Mouse (Mus musculus) monocyte, adult 5-6 weeks (primary cell): ENCODE measurements around the gene Vegfa. TPM values are rescaled to one million over a fixed set of nuclear protein-coding genes. Genes with fewer than 3 reads are reported as not detected.

ENCODE experiments used
- ATAC-seq: fragments of 153-309, 156-312 bp; replicated peaks from 2 replicates; pipeline ENCODE4 v1.8.0; 2017; ENCODE audit warnings: mild to moderate bottlenecking; ENCODE audit not compliant: low TSS enrichment, insufficient number of reproducible peaks, severe bottlenecking, poor library complexity, low FRiP score
- total RNA-seq: library from RNA; stranded (forward); fragments of 200-1000, 200-491, 200-594 nt; gene quantifications from 3 replicates; pipeline ENCODE4 v1.2.3, GENCODE M21; 2017

The Vegfa gene
- total RNA-seq, 1 experiment from 2014 or later = 24.3 TPM

DNA sequence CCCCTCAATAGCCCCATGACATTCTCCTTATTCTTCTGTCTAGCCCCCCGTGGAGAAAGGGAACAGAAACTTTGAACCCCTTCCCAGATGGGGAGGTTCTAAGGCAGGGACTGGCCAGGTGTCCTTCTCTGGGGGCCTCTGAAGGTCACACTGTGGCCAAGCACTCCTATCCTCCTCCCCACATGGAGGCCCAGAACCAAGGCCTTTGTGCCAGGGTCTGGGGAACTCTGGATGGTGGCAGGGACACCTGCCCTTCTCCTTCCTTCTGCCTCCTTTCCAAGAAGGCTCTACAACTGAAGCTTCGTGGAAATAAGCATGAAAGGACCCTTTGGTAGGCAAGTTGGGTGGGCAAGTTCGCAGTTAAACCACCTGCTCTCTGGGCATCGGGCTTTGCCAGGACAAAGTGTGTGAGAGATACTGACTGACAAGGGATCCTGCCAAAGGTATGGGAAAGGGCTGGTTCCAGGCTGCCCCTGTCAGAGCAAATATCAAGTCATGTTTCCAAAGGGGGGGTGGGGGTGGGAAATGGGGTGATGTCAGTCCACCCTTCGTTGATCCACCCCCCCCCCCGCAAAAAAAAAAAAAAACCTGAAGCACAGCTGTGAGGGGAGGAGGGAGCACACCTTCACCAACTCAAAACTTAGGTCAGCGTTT lies 2.5 kb downstream of the Vegfa start:
- ATAC-seq = no peak

- ATAC-seq = no peak
Observed at GRCm38 (mm10) chr17:46029052-46029553, 3.1 kb downstream of the Vegfa start.

- ATAC-seq = no peak
Observed at GRCm38 (mm10) chr17:46028210-46029051, 3.7 kb downstream of the Vegfa start.

- ATAC-seq = no peak
Observed at GRCm38 (mm10) chr17:46027066-46027917, 4.9 kb downstream of the Vegfa start.

GRCm38 (mm10) chr17:46025927-46026668 lies 6.1 kb downstream of the Vegfa start:
- ATAC-seq = no peak

DNA sequence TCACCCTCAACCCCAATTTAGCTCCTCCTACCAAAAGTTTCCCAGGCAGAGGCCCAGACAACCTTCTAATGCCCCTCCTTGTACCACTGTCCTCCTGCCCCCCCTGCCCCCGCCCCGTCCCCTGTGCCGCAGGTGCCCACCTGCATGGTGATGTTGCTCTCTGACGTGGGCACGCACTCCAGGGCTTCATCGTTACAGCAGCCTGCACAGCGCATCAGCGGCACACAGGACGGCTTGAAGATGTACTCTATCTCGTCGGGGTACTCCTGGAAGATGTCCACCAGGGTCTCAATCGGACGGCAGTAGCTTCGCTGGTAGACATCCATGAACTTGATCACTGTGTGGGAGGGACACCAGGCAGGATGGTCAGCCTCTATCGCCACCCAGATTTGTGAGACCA lies 7.0 kb downstream of the Vegfa start:
- no peak for ATAC-seq

DNA sequence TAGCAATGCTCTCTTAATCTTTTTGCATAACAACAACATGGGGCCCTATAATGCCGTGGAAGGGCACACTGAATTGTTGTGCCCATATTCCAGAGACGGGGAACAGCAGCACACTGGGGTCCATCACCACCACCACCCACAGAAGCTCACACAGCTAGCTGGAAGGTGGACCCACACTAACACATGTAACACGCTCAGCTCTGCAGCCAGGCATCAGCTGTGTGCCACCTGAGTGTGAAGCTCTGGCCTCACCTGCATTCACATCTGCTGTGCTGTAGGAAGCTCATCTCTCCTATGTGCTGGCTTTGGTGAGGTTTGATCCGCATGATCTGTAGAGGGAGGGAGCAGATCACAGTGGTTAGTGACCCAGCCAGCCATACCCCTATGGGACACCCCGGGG lies 8.0 kb downstream of the Vegfa start:
- ATAC-seq = no peak

DNA sequence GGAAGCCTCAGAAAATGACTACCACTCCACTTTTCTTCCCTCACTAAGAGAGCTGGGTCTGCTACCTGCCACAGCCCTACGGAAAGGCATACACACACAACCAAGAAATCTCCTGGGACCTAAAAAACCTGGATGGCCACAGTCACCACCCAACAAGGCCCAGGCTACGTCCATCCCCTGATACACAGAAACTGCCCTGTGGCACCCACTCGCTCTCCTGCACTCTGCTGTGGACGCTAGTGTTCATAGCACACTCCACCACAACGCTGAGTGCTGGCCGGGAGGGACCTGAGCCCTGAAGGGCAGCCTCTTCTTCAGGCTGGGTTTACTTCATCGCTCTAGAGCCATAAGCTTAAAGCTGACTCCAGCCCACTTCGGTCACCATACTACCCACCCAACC lies 8.6 kb downstream of the Vegfa start:
- ATAC-seq = no peak

DNA sequence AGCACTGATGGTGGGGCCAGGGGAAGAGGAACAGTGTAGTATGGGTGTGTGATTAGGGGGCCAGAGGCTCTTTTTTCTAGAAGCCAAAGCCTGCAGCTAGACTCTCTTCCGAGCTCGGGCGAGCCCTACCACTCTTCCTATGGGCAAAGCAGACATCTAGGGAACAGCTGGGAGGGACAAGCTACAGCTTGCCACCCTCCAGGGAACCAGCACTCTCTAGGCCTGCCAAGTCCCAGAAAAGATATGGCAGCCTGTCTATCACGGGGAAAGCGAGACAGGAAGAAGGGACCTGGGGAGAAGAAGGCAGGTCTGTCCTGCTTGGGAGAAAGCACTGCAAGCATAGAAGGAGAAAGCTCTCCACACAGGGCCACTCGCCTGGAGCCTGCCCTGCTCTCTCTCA lies 9.2 kb downstream of the Vegfa start:
- ATAC-seq = no peak

DNA sequence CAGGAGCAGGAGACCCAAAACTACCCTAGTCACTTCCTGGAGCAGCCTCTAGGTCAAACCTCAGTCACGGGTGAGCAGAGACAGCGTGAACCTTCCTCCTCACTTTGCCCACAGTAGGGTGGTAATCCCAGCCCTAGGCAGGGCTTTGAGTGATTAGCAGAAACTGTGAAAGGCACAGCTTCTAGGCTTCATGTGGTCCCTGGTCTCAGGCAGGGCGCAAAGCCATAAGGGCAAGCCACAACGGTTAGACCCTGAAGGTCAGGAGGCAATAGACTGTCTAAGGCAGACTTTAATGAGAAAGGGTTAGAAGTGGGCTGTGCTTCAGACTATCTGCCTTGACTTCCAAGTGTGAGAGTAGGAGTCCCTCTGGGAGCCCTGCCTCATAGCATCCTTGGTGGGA lies 9.7 kb downstream of the Vegfa start:
- ATAC-seq = no peak

DNA sequence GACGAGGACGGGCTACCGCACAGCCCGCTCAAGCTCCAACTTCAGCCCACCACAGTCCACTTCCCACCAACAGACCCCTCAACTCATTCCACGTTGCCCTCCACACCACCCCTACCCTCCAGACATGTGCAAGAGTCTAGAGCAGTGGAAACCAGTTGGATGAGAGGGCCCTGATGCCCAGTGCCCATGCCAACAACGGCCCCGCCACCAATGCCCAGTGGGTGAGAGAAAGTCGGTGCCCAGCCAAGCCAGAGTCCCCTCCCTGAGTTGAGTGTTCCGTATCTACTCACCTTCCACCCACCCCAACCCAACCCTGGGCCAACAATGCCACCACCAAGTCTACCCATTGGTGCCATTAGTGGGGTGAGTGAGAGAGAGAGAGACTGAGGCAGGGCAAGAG lies 10.4 kb downstream of the Vegfa start:
- no peak for ATAC-seq

DNA sequence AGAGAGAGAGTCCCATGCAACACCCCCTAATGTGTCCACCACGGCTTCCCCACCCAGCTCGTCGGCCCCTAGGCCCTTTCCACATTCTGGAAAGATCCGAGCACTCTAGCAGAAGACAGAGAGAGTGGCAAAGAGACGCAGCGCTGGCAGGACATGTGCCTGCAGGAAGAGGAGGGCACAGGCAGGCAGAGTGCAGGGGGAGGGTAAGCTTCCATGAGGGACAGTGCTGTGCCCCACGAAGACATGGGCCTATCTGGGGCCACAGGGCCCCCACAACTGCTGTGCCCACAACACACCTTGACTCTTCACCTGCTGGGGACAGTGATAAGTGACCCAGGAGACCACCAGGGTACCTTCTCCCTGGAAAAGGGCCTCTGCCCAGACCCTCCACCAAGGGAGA lies 11.0 kb downstream of the Vegfa start:
- no peak for ATAC-seq

DNA sequence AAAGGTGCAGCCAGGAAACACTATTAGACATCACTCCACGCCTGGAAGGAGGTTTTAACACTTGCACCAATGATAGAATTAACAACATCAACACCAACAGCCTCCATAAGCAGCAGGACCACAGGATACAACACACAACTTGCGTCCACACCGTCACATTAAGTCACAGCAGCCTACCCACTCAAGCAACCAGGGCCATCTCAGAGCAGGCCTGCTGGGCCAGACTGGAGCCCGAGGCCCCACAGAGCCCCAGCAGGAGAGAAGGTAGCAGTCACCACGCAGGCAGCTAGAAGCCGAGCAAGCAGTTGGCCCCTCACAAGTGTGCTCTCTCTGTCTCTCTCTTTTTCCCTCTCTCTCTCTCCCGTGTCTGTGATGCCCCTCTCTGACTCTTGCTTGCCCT lies 11.6 kb downstream of the Vegfa start:
- no peak for ATAC-seq

GRCm38 (mm10) chr17:46018736-46019004 lies 13.5 kb downstream of the Vegfa start:
- ATAC-seq = no peak

- no peak for ATAC-seq
Observed at GRCm38 (mm10) chr17:46017946-46018735, 14.0 kb downstream of the Vegfa start.

GRCm38 (mm10) chr17:46016617-46017016 lies 15.6 kb downstream of the Vegfa start:
- ATAC-seq = no peak

- no peak for ATAC-seq
Observed at GRCm38 (mm10) chr17:46015967-46016366, 16.2 kb downstream of the Vegfa start.

DNA sequence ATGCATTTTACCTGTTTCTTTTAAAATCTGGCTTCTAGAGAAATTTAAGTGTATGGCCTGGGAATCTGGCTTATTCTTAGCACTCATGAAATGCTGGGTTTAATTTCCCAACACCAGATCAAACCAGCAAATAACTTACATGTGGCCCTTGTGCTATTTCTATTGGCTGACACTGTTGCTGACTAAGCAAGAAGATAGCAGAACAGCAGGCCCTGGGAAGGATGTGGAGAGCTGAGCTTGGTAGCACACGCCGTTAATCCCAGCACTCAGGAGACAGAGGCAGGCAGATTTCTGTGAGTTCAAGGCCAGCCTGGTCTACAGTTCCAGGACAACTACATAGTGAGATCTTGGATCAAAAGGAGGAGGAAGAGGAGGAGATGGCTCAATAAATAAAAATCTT lies 17.2 kb downstream of the Vegfa start:
- ATAC-seq = no peak
